Mouse (Mus musculus): Measurements from ENCODE around the gene Wdr13.

- no peak for TF ChIP-seq NRF1 (IDR thresholded peaks at IDR 0.05; ENCODE audit: insufficient read depth, low read depth, low read length, poor library complexity, severe bottlenecking)
- no peak for TF ChIP-seq TBP (IDR thresholded peaks at IDR 0.05; ENCODE audit: low read depth, low read length)
Observed at GRCm38 (mm10) chrX:8163076-8163475, 30.4 kb upstream of the Wdr13 start.

Data from MEL (cell line).